Mouse (Mus musculus) retina, embryonic 14.5 days (tissue): ENCODE results near the gene Ubfd1.
A peak's percentile ranks its signal among the peaks of the same experiment; 100 is the strongest.

ENCODE experiments used
- DNase-seq: peaks from one replicate; pipeline ENCODE4 v3.0.0-alpha.2; 2015; ENCODE audit warnings: low spot score

Ubfd1 gene

DNA sequence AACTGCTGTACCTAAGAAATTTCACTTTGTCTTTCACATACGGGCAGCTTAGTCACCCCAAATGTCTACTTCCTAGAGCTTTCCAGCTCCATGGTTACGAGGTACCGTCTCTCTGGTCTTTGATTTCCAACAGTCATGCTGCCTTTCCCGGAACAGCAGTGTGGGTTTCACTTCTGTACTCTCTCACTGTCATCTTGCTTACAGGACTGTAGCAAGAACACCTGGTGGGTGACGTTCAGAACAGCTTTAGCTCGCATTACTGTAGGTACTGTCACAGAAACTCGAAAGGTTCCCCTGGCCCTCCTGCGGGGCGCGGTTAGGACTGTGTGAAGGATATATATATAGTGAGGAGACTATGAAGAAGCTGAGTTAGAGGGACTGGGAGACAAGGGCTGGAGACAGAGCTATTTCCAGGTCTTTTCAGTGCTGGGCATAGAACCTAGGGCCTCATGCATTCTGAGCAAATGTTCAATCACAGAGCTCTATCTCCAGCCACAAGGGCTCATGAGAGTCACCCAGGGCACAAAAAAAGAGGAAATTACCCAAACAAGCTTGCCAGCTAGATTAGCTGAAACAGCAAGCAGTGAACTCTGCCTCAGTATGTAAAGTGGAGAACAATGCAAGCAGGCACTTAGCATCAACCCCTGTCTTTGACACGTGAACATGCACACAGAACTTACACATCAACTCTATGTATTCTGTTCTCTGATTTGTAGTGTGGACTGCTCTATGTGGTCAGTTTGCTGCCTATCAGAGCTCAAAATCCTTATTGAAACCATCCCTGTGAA is 20.4 kb downstream of the Ubfd1 start:
- no peak for DNase-seq

- no peak for DNase-seq
Observed at GRCm38 (mm10) chr7:122094564-122095330, 27.8 kb downstream of the Ubfd1 start.

DNA sequence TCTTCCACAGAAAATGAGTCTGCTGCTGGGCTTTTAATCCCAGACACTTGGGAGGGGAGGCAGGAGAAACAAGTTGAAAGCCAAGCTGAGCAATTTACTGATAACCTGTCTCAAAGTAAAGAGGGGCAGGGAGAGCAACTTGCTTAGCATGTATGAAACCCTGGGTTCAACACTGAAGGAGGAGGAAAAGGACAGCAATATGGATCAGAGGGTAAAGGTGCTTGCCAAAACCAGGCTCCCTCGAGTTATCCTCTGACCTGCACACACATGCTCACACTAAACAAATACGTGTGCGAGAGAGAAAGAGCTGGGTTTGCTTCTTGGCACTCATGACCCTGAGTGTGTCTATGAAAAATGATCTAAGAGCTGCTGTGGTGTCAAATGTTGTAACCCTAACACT is 31.0 kb downstream of the Ubfd1 start:
- DNase-seq, result no peak

- peak; percentile 77 for DNase-seq
Observed at GRCm38 (mm10) chr7:122099222-122099621, 32.2 kb downstream of the Ubfd1 start.

GRCm38 (mm10) chr7:122101014-122101746 is 34.2 kb downstream of the Ubfd1 start:
- peak; percentile 57 for DNase-seq

GRCm38 (mm10) chr7:122101747-122102244 is 34.8 kb downstream of the Ubfd1 start, which contains the start of gene Ndufab1:
TSS of gene Ndufab1 (minus strand) at chr7:122101886.
- DNase-seq, result peak; percentile 96

- no peak for DNase-seq
Observed at GRCm38 (mm10) chr7:122108206-122108605, 41.2 kb downstream of the Ubfd1 start.

DNA sequence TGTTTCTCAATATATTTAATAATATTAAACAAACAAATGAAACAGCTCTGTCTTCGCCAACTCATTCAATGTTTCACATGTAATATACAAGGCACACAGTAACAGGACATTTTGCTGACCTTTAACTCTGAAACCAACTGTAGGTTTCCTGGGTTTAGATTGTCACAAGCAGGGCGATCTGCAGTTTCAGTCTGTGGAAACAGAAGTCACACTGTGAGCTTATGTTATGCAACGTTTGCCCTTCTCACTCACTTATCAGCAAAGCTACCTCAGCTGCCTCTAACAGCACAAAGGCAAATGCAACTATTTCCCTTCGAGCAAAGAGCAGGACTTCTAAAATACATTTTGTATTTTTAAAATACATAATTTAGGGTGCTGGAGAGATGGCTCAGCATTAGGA is 56.5 kb downstream of the Ubfd1 start:
- DNase-seq, result no peak

GRCm38 (mm10) chr7:122125636-122126035 is 58.7 kb downstream of the Ubfd1 start:
- DNase-seq, result no peak

GRCm38 (mm10) chr7:122126946-122127345 is 60.0 kb downstream of the Ubfd1 start:
- DNase-seq, result no peak
